Mouse (Mus musculus) gastrocnemius, postnatal 36 days (tissue): ENCODE measurements around the gene Zfp119b. TPM values are rescaled to one million over a fixed set of nuclear protein-coding genes. Genes with fewer than 3 reads are reported as not detected.
"Not testable (repeated sequence)": the region's sequence is repeated elsewhere in the genome, so short reads cannot be mapped to it uniquely, and the experiment has no call there.

ENCODE experiments used
- DNase-seq, 2 experiments: peaks; one replicate each; pipeline ENCODE4 v3.0.0; 2022
- intact Hi-C: fragments of 180-260 bp; cut with DNase I; formaldehyde crosslinking; loops from one replicate; pipeline ENCODE4 v1.15.1; 2025
- total RNA-seq, 2 experiments: library from RNA; stranded (reverse); gene quantifications; 2 replicates each; pipeline ENCODE4 v1.2.3; 2021

The Zfp119b gene
- total RNA-seq, 2 experiments from 2014 or later, result 2.6 to 2.7 TPM

DNA sequence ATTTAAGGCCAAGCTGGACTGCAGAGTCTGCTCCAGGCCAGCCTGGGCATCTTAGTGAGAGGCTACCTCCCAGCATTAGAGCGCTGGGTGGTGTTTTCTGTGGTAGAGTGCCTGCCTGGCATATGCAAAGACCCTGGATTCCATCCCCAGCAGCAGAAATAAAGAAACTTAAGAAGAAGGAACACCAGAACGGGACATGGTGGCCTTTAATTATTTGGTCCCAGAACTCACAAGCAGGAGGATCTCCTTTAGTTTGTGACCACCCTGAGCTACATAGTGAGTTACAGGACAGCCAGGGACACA, 9.2 kb upstream of the Zfp119b start:
- DNase-seq, result no peak
- intact Hi-C loops, result no loop called here

DNA sequence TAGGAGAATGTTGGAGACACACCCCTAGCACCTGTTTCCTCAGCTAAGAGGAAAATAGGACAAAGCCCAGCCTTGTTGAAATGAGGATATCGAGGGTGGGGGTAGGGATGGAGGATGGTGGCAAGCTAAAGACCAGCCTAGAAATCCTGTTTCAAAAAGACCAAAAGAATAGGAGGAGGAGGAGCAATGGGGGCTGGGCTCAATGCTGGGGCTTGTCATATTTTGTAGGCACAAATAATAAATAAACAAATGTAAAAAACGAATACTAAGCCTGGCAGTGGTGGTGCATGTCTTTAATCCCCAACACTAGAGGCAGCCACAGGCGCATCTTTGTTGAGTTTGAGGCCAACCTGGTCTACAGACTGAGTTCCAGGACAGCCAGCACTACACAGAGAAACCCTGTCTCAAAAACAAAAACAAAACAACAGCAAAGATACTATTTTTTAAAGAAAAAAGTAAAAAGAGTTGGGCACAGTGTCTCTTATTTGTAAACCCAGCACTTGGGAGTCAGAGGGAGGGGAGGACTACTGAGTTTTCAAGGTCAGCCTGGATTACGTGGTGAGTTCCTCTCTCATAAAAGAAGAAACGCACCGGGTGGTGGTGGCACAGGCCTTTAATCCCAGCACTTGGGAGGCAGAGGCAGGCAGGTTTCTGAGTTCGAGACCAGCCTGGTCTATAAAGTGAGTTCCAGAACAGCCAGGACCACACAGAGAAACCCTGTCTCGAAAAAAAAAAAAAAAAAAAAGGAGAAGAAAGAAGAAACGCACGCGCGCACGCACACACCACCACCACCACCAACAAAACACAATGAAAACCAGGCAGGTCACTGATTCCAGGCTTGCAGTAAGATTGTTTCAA, 8.7 kb upstream of the Zfp119b start:
- intact Hi-C loops, result no loop called here
- DNase-seq, result no peak

- intact Hi-C loops, result no loop called here
- DNase-seq, result peak; percentile 63 to 65
Observed at GRCm38 (mm10) chr17:55957168-55957567, 7.9 kb upstream of the Zfp119b start.

DNA sequence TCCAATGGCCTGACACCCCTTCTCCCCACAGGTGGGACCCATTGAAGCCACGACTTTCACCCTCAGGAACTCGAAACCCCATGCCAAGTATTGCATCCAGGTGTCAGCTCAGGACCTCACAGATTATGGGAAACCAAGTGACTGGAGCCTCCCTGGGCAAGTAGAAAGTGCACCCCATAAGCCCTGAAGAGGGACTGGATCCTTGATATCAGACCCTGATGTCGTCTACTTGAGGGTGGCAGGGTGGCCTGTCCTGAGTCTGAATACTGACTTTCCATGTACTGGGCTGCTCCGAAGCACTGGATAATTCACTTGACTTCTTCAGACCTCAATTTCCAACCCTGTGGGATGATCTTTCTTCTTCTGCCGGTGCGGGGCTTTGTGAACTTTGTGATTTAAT, 7.3 kb upstream of the Zfp119b start:
- DNase-seq, result no peak
- intact Hi-C loops, result no loop called here

DNA sequence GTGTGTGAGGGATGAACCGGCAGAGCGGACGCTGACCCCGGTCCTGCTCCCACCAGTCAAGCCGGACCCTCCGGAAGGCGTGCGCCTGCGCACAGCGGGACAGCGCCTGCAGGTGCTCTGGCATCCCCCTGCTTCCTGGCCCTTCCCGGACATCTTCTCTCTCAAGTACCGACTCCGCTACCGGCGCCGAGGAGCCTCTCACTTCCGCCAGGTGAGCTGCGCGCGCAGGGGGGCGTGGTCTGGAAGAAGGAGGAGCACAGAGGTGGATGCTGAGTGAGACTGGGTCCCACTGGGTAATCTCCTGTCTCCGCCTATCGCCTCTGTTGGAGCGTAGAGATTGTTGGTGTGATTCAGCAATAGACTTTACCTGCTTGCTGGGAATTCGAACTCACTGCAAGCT, 6.8 kb upstream of the Zfp119b start:
- no peak for DNase-seq
- intact Hi-C loops, result no loop called here

- intact Hi-C loops, result no loop called here
- DNase-seq, result no peak
Observed at GRCm38 (mm10) chr17:55954229-55954628, 4.9 kb upstream of the Zfp119b start.

DNA sequence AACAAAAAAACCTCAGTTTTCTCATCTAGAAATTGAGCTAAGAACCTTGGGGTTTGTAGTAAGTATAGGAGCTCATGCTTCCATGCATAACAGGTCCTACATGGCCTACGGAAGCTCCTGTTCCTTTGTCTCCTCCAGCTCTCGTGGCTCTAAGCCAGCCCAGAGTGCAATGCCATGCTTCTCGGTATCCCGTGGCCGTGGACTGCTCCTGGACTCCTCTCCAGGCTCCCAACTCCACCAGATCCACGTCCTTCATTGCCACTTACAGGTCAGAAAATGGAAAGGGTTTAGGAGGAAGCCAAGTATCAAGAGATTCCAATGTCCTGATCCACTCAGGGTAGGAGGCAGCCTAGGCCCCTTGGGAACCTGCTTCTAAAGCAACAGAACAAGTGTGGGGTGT, 4.5 kb upstream of the Zfp119b start:
- intact Hi-C loops, result no loop called here
- no peak for DNase-seq

- intact Hi-C loops, result no loop called here
Observed at GRCm38 (mm10) chr17:55952447-55953027, 3.2 kb upstream of the Zfp119b start, which contains the start of gene Ebi3. Gene Ebi3 (plus strand): TSS chr17:55952640.

GRCm38 (mm10) chr17:55952041-55952440, 2.7 kb upstream of the Zfp119b start:
- no peak for DNase-seq
- intact Hi-C loops, result no loop called here

More at GRCm38 (mm10) chr17:55952447-55953027, 3.2 kb upstream of the Zfp119b start, which contains the start of gene Ebi3:
- no peak for DNase-seq

DNA sequence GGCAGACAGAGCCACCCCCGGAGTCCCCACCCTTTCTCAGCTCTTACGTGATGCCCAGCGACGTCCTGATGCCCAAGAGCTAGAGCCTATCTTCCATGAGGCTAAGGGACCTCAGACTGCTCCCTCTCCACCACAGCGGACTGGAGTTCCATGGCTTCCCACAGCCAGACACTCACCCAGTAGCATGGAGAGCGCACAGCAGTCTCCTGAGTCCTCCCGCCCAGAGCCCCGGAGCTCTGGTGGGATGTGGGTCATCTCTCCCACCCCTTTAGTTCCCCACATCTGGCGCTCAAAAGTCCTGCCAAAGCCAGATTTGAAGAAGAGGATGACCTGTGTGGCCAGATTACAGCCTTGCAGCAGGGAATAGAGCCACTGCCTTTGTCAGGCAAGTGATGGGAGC, 1.3 kb upstream of the Zfp119b start:
- DNase-seq, result no peak
- intact Hi-C loops, result no loop called here

GRCm38 (mm10) chr17:55948647-55949046, 653 bp downstream of the Zfp119b start:
- intact Hi-C loops, result no loop called here
- no peak for DNase-seq

- DNase-seq, result no peak
- intact Hi-C loops, result loop anchor here (2.0 kb wide), 1 partner anchor 55 kb away; no protein-coding TSS in a partner anchor
Observed at GRCm38 (mm10) chr17:55945696-55946095, 3.6 kb downstream of the Zfp119b start.

DNA sequence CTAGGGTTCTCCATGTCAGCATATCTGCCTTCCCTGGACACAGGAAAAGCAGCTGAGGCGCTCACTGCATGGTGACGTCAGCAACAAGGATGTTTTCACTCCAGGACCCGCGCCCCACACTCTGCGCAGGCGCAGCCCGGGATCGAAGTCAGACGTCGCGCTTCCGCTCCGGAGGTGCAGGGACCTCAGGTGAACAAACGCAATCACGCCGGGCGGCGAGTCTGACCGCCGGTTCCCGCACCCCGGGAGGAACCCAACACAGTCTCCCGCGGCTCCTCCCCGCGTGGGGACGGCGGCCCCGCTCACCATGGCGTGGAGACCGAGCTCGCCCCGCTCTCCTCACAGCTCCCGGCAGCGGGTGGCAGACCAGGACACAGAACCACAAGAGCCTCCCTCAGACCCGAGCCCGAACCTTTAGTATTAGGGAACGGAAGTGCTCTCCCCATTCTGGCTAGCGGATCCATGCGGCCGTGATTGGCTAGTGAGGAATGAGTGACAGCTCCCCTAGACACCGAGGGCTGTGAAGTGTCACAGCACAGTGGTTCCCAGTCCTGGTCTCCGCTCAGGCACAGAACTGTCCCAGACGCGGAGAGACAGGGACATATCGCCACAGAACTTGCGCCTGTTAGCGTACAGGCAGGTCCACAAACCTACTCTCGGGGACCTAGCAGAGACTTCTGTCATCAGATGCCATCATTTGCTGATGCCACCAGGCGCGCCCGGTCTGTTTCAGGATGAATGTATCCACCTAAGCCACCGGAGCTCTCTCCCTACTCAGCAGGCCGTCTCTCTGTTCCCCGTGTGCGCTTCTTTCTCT, 4.2 kb downstream of the Zfp119b start:
- intact Hi-C loops, result not testable (repeated sequence)
- DNase-seq, result peak; percentile 82 to 92

DNA sequence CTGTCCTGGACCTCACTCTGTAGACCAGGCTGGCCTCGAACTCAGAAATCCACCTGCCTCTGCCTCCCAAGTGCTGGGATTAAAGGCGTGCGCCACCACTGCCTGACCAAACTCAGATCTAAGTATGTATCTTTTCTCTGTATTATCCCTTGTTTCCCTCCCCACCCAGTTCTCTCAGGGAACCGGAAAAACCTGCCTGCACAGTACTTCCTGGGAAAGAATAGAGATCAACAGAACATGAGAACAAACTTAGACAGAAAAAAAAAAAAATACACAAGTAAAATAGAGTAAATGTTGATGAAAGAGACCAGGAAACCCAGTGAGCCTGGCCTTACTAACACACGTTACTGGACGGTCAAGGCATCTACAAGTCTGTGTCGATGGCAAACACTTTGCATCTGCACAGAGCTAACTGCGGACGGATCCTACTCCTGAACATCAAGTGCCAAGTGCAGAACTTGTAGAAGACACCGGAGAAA, 4.9 kb downstream of the Zfp119b start:
- intact Hi-C loops, DNase-seq: not testable (repeated sequence)

- intact Hi-C loops, result no loop called here
- no peak for DNase-seq
Observed at GRCm38 (mm10) chr17:55933191-55933590, 16.1 kb downstream of the Zfp119b start.

- DNase-seq, result no peak
- intact Hi-C loops, result no loop called here
Observed at GRCm38 (mm10) chr17:55932635-55933034, 16.7 kb downstream of the Zfp119b start.

DNA sequence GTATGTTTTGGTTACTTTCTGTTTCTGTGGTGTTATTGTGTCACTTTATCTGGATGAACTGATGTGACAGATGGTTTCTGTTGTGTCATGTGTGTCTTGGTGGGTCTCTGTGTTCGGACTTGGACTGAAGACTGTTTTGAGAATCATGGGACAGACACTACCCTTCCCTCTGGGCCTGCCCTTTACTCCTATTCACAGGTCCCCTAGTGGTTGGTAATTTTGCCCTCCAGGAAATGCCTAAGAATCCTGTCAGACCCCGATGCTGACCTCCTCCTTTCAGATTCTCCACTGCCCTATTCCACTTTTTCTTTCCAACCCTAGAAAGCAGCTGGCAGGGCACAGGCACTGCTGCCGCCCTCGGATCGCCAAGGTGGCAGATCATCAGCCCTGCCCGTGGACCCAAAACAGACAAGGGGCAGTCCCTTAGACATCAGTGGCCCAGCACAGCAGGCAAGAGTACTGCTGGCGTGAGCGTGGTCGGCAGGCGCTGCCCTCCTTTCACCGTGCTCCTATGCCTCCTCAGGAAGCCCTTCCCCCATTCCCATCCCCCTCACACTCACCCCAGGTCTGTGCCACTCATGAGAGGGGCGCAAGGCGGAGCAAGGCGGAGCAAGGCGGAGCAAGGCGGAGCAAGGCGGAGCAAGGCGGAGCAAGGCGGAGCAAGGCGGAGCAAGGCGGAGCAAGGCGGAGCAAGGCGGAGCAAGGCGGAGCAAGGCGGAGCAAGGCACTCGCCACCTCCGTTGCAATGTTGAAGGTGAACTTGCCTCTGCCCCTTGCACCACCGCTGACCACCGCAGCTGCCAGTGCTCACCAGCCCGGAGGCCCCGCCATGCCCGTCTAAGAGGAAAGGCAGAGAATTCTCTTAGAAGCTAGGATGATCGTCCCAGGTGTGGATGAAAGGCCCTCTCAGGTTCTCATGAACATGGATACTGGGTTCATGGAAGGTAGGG, 17.5 kb downstream of the Zfp119b start:
- intact Hi-C loops, result no loop called here
- no peak for DNase-seq

DNA sequence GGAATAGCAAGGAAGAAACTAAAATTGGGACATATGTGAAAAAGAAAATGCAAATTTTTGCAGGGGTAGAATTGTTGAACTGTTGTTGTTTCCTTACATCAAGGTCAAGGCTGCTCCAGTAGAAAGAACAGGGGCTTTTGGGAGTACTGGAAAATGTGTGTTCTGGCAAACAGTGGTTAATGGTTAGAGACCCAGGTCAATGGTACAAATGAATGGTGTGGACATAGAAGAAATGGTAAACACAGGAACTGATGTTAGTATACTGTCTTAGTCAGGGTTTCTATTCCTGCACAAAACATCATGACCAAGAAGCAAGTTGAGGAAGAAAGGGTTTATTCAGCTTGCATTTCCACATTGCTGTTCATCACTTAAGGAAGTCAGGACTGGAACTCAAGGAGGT, 42.6 kb downstream of the Zfp119b start:
- intact Hi-C loops, result no loop called here
- DNase-seq, result no peak

GRCm38 (mm10) chr17:55904131-55904530, 45.2 kb downstream of the Zfp119b start:
- intact Hi-C loops, result no loop called here
- no peak for DNase-seq

GRCm38 (mm10) chr17:55903687-55904086, 45.6 kb downstream of the Zfp119b start:
- intact Hi-C loops, result no loop called here

More at GRCm38 (mm10) chr17:55903687-55904086, 45.6 kb downstream of the Zfp119b start:
- DNase-seq, result no peak
